Mouse (Mus musculus): ENCODE results near the gene Nfib.

Nfib gene

GRCm38 (mm10) chr4:82383991-82384731, 321.4 kb downstream of the Nfib start:
- DNase-seq: peak in 1 of 2 experiments; percentile 39

- no peak for DNase-seq
Observed at GRCm38 (mm10) chr4:82383346-82383745, 322.2 kb downstream of the Nfib start.

- peak; percentile 77 to 91 for DNase-seq
Observed at GRCm38 (mm10) chr4:82381786-82382185, 323.8 kb downstream of the Nfib start.

GRCm38 (mm10) chr4:82380578-82380977, 325.0 kb downstream of the Nfib start:
- DNase-seq: peak; percentile 68 to 88

DNA sequence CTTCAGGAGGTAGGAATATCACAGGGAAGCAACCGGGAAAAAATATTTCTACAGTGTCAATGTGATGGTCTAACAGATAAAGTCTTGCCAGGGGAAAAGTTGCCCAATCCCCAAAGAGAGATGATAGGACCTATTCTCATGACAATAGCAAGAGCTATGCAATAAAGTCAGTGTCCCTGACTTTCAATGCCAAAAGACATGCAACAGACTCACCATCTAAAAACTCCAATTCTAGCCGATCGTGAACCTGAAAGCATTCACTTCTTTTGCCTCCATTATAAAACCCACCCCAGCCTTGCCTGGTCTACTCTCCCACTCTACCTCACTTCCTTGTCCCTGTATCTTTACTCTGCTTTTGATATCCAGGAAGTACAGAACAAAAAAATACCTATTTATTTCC, 327.5 kb downstream of the Nfib start:
- no peak for DNase-seq

DNA sequence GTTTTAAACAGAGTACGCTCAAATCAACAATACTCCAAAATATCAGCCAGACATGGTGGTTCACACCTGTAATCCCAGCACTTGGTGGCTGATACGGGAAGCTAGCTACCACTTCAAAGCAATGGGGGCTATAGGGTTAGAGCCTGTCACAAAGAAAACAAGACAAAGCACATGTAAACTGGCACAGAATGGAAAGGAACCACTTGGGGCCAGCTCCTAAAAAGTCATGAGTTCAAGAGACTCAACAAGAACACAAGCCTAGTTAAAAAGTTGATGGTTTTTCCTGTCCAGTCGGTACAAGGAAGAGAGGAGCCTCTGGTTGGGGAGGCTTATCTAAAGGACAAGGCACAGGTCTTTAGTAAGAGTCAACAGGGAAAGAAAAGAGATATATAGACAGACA, 327.9 kb downstream of the Nfib start:
- no peak for DNase-seq

- DNase-seq: no peak
Observed at GRCm38 (mm10) chr4:82374560-82374959, 331.0 kb downstream of the Nfib start.

- DNase-seq: no peak
Observed at GRCm38 (mm10) chr4:82372217-82372616, 333.3 kb downstream of the Nfib start.

DNA sequence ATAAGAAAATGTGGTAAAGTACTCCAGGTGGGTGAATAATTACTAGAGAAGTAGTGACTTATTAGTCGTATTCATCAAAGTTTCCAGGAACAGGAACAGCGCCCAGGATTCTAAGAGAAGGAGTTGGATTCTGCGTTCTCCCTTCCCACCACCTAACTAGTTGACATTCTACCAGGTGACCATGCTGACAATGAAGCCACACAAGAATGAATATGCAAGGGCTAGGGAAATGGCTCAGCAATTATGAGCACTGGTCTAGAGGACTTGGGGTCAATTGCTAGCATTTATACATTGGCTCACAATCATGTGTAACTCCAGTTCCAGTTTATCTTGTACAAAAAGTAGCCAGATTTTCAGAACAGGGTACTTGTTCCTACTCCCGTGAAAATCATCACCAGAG, 334.1 kb downstream of the Nfib start:
- DNase-seq: peak; percentile 41 to 67

- no peak for DNase-seq
Observed at GRCm38 (mm10) chr4:82369011-82369776, 336.4 kb downstream of the Nfib start.

DNA sequence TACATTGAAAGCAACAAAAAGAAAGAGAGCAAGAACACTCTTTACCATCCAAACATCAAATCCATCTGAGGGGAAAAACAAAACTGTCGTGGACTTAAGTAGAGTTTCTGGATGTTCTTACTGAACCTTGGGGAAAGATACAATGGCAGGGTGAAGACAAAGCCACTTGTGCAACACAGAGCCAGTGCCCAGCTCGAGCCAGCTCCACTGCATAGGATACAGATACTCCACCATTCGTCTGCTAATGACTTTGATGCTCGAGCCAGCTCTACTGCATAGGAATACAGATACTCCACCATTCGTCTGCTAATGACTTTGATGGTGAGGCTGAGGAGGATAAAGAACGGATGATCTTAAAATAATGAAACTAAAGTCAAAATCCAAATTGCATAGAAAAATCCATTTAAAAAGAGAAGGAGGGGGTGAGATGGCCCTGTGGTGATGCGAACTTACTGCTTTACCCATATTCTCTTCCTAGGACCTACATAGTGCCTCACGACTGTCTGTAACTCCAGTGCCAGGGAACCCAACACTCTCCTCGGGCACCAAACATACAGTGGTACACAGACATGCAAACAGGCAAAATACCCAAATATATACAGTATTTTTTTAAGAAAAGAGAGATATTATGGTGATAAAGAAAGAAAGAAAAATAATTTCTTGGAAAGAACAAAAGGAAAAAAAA, 337.3 kb downstream of the Nfib start:
- DNase-seq: no peak

DNA sequence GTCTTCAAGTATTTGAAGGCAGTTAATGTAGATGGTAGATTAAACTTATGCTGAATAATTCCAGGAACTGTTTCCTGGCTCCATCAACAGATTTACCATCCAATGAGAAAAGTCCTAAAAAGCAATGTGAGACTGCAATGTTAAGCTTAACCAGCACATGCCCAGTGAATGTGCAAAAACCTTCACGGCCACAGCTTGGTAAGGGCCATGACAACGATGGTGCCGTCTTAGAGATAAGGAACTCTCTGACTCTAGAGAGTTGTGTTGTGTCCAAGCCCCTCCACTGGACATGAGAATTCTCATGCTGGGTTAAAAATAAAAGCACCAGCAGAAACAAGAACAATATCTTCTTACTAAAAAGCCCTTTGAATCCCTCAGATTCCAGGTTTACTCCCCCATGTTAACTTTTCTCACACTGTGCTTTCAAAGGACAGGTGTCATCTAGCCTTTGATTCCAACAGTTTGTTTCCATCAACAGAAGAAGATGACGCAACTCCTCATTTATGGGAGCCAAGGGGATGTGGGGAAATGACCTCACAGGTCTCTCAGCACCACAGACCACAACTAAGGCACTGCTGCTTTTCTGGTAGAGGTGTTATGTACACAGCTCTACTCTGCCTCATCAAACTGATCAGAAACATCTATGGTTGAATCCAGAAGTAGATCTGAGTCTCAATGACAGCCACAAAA, 340.7 kb downstream of the Nfib start:
- no peak for DNase-seq

- no peak for DNase-seq
Observed at GRCm38 (mm10) chr4:82363951-82364350, 341.6 kb downstream of the Nfib start.

GRCm38 (mm10) chr4:82362294-82362693, 343.3 kb downstream of the Nfib start:
- DNase-seq: no peak

DNA sequence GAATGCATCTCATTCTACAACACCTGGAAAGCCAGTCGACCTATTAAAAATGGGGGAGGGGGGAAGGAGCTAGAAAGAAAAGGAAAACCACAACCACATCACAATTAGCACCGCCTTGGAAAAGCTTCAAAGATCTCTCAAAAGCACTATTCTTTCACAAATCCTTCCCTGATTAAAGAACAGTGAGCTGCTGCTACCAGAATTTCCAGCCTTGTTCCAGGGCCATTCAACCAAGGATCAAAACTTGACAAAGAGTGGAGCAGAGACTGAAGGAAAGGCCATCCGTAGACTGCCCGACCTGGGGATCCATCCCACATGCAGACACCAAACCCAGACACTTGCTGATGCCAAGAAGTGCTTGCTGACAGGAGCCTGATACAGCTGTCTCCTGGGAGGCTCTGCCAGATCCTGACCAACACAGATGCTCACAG, 345.5 kb downstream of the Nfib start:
- no peak for DNase-seq

DNA sequence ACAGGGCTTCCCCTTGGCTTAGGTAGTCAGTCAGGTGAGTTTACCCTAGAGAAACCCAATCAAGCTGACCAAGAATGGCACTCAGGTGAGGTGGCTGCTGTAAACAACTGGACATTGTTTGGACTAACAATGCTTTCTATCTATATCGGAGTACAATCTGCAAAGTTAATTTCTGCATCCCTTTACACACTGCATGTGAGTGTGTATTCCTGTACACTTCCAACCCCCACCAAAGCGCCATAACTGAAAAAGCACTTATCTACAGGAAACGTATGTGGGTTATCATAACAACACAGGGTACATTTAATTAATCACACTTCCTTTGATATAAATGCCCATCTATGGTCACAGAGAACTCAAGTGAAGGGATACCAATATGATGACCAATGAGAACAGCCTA, 346.4 kb downstream of the Nfib start:
- DNase-seq: no peak

DNA sequence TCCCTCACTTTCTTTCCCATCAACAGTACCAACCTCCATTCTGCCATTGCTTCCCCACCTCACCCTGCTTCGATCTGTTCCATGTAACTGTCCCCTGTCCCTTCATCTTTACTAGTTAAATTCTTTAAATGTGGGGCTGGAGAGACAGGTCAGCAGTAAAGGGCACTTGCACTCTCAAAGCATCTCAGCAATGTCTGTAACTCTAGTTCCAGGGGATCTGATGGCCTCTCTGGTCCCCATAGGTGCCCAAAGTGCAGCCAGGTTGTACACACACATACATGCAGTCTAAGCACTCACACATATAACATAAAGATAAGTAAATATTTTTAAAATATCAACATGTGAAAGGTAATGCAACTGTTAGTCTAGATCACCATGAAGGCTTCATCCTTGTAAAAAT, 356.5 kb downstream of the Nfib start:
- no peak for DNase-seq

DNA sequence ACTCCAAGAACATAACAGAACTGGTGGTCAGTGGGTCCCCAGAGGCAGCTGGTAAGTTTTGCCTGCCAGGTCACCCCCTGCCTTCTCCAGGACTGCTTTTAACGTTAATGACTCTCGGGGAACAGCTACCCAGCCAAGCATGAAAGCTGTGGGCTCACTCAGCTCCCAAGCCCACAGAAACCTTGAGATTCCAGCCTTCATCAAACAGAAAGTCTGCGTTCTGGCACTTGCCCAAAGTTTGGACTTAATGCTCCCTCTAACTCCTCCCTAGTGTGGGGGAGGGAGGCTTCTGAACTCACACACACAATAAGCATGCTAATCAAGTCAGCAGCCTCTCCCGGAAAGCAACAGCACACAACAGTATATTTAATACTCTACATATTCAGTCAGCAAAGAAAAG, 360.8 kb downstream of the Nfib start:
- peak; percentile 76 to 87 for DNase-seq

DNA sequence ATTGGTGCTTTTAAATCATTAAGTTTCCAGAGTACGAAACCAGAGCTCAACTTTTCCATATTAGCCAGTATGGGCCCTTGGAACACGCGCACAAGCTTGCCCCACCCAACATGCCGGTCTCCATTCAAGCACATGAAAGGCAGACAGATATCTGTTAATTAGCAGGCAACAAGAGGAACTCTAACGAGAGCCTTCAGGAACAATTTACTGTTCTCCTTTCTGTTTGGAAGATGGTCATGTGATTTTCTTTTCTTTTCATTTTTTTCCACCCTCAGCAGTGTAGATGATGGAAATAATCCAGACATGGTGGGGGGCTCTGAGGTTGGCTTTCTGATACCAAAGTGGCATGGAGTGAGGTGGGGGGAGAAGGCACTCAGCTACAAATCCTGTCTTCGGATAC, 361.3 kb downstream of the Nfib start:
- no peak for DNase-seq

GRCm38 (mm10) chr4:82338930-82339329, 366.6 kb downstream of the Nfib start:
- DNase-seq: no peak

DNA sequence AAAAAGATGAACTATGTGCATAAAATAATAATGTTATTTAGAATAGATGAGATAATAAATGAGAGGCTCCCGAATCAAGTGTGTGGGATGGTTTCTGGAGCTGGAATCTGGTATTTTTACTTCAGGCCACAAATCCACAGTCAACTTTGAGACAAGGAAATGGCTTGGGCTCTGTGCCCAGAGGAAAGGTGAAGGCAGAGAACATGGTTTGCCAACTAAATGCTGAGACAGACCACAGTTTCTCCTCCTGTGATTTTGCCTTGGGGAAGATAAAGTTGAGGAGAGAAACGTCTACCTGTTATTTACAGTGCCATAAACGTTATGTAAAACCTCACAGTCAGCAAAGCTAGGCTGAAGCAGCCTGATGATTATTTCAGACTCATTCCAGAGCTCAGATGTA, 367.1 kb downstream of the Nfib start:
- peak; percentile 33 to 39 for DNase-seq

- no peak for DNase-seq
Observed at GRCm38 (mm10) chr4:82336951-82337381, 368.6 kb downstream of the Nfib start.

GRCm38 (mm10) chr4:82335266-82335865, 370.2 kb downstream of the Nfib start:
- DNase-seq: no peak

Measured in kidney, adult 8-10 months (tissue).